Mouse (Mus musculus) small intestine, adult 2 months (tissue): ENCODE measurements around the gene Gart.

ENCODE experiments used
- CTCF ChIP-seq: fragments of 200-500 bp; IDR thresholded peaks from 2 replicates; pipeline ENCODE4 v1.5.1; 2012; ENCODE audit warnings: low read depth, mild to moderate bottlenecking, control low read depth, inconsistent platforms, low read length, moderate library complexity, mixed read lengths; ENCODE audit not compliant: insufficient replicate concordance, insufficient read length; ENCODE audit errors: extremely low read depth
- POLR2A ChIP-seq: fragments of 200-500 bp; IDR thresholded peaks from 2 replicates; pipeline ENCODE4 v1.6.1; 2012; ENCODE audit warnings: low read depth, mild to moderate bottlenecking, control low read depth, inconsistent platforms, low read length, moderate library complexity

- no peak for TF ChIP-seq CTCF
- no peak; the same call in 1 of the 2 replicates for TF ChIP-seq POLR2A
These were observed 1.4 kb upstream of the Gart start for GRCm38 (mm10) chr16:91648220-91648550.
